Mouse (Mus musculus) CH12.LX (cell line): Measurements from ENCODE around the gene 4930469K13Rik.

Source experiments
- BHLHE40 ChIP-seq: IDR thresholded peaks from 2 replicates; pipeline ENCODE4 v1.6.1; 2011; ENCODE audit warnings: mild to moderate bottlenecking, low read depth, low read length, improper control_type of control experiment
- CHD2 ChIP-seq: IDR thresholded peaks from 2 replicates; pipeline ENCODE4 v1.6.1; 2011; ENCODE audit warnings: low read length, improper control_type of control experiment
- CTCF ChIP-seq, 2 experiments: IDR thresholded peaks in 1 of 2; conservative IDR thresholded peaks in 1 of 2; 2 replicates each; pipeline ENCODE4 v1.5.1; 2011 to 2012; ENCODE audit warnings: low read depth in 2 of 2, low read length in 2 of 2, improper control_type of control experiment in 1 of 2, inconsistent platforms in 1 of 2, mild to moderate bottlenecking in 1 of 2, moderate library complexity in 1 of 2
- MAX ChIP-seq: IDR thresholded peaks from 2 replicates; pipeline ENCODE4 v1.6.1; 2011; ENCODE audit warnings: low read length, improper control_type of control experiment
- MXI1 ChIP-seq: IDR thresholded peaks from 2 replicates; pipeline ENCODE4 v1.6.1; 2011; ENCODE audit warnings: mild to moderate bottlenecking, low read depth, low read length, improper control_type of control experiment
- POLR2A ChIP-seq: IDR thresholded peaks from 2 replicates; pipeline ENCODE4 v1.6.1; 2011; ENCODE audit warnings: low read depth, mild to moderate bottlenecking, improper control_type of control experiment, low read length
- SMC3 ChIP-seq: IDR thresholded peaks from 2 replicates; pipeline ENCODE4 v1.6.1; 2011; ENCODE audit warnings: low read depth, low read length, improper control_type of control experiment
- TCF12 ChIP-seq: IDR thresholded peaks from 2 replicates; pipeline ENCODE4 v1.6.1; 2014; ENCODE audit warnings: low read depth, mild to moderate bottlenecking, inconsistent platforms, low read length, improper control_type of control experiment
- ZKSCAN1 ChIP-seq: IDR thresholded peaks from 2 replicates; pipeline ENCODE4 v1.6.1; 2012; ENCODE audit warnings: low read depth, inconsistent platforms, low read length, improper control_type of control experiment, borderline replicate concordance

- TF ChIP-seq CHD2 (no peak), TCF12 (no peak), CTCF (conservative IDR thresholded peaks at IDR 0.05 in 1 of 2, IDR thresholded peaks at IDR 0.05 in 1 of 2; ENCODE audit: low read depth in 2 of 2, low read length in 2 of 2) (peak; percentile 85 to 98), BHLHE40 (no peak), MXI1 (no peak), SMC3 (peak; percentile 98), POLR2A (no peak), MAX (no peak; the same call in 1 of the 2 replicates), ZKSCAN1 (no peak)
Observed at GRCm38 (mm10) chr11:34123147-34123546, 24.8 kb upstream of the 4930469K13Rik start.
